Mouse (Mus musculus) erythroblast, adult 5-6 weeks (primary cell): ENCODE results near the gene Zfp423. TPM values are rescaled to one million over a fixed set of nuclear protein-coding genes. Genes with fewer than 3 reads are reported as not detected.

ENCODE experiments used
- ATAC-seq: replicated peaks from 2 replicates; pipeline ENCODE4 v1.8.0; 2016; ENCODE audit warnings: moderate number of reproducible peaks, mild to moderate bottlenecking, moderate TSS enrichment, inconsistent platforms; ENCODE audit not compliant: poor library complexity, low FRiP score, severe bottlenecking
- total RNA-seq, 2 experiments: library from RNA; stranded (forward) in 1 of 2; stranded (reverse) in 1 of 2; fragments of 150-400 nt in 1 of 2; fragments of 200-764, 138-1000 nt in 1 of 2; gene quantifications; 2 replicates each; pipeline versions ENCODE4 v1.2.3 to v1.2.4; 2015 to 2017; ENCODE audit warnings: low replicate concordance in 2 of 2

The Zfp423 gene
- total RNA-seq, 2 experiments from 2014 or later = not detected

- ATAC-seq = no peak
Measured at GRCm38 (mm10) chr8:87819263-87819662, 140.1 kb downstream of the Zfp423 start.

GRCm38 (mm10) chr8:87818506-87818905 is 140.9 kb downstream of the Zfp423 start:
- no peak for ATAC-seq

- no peak for ATAC-seq
Measured at GRCm38 (mm10) chr8:87816141-87816540, 143.3 kb downstream of the Zfp423 start.

GRCm38 (mm10) chr8:87812661-87813060 is 146.7 kb downstream of the Zfp423 start:
- ATAC-seq = no peak

- no peak for ATAC-seq
Measured at GRCm38 (mm10) chr8:87812069-87812449, 147.3 kb downstream of the Zfp423 start.

GRCm38 (mm10) chr8:87811399-87812068 is 147.9 kb downstream of the Zfp423 start:
- no peak for ATAC-seq

- ATAC-seq = no peak
Measured at GRCm38 (mm10) chr8:87810771-87811170, 148.6 kb downstream of the Zfp423 start.

GRCm38 (mm10) chr8:87804327-87804900 is 155.0 kb downstream of the Zfp423 start:
- no peak for ATAC-seq

GRCm38 (mm10) chr8:87803437-87803836 is 156.0 kb downstream of the Zfp423 start:
- no peak for ATAC-seq

GRCm38 (mm10) chr8:87802571-87802970 is 156.8 kb downstream of the Zfp423 start:
- ATAC-seq = no peak

- no peak for ATAC-seq
Measured at GRCm38 (mm10) chr8:87800121-87800520, 159.3 kb downstream of the Zfp423 start.

GRCm38 (mm10) chr8:87796234-87796633 is 163.2 kb downstream of the Zfp423 start:
- ATAC-seq = no peak

- no peak for ATAC-seq
Measured at GRCm38 (mm10) chr8:87794639-87795038, 164.8 kb downstream of the Zfp423 start.

GRCm38 (mm10) chr8:87791103-87791502 is 168.3 kb downstream of the Zfp423 start:
- no peak for ATAC-seq

- no peak for ATAC-seq
Measured at GRCm38 (mm10) chr8:87784641-87785439, 174.6 kb downstream of the Zfp423 start.

GRCm38 (mm10) chr8:87784227-87784626 is 175.2 kb downstream of the Zfp423 start:
- no peak for ATAC-seq

GRCm38 (mm10) chr8:87783198-87783597 is 176.2 kb downstream of the Zfp423 start:
- no peak for ATAC-seq

- ATAC-seq = no peak
Measured at GRCm38 (mm10) chr8:87777586-87777985, 181.8 kb downstream of the Zfp423 start.

- no peak for ATAC-seq
Measured at GRCm38 (mm10) chr8:87775889-87776288, 183.5 kb downstream of the Zfp423 start.

- ATAC-seq = no peak
Measured at GRCm38 (mm10) chr8:87774966-87775365, 184.4 kb downstream of the Zfp423 start.

- ATAC-seq = no peak
Measured at GRCm38 (mm10) chr8:87772894-87773502, 186.4 kb downstream of the Zfp423 start.
